Mouse (Mus musculus) liver, postnatal 0 days (tissue): ENCODE measurements around the gene Slc4a3.

Source experiments
- CTCF ChIP-seq: sonication (generic); IDR thresholded peaks from 2 replicates; pipeline ENCODE4 v1.5.1; 2016; ENCODE audit warnings: antibody characterized with exemption, low read depth
- EP300 ChIP-seq: IDR thresholded peaks from 2 replicates; pipeline ENCODE4 v1.6.1; 2016; ENCODE audit warnings: antibody characterized with exemption, low read depth, mild to moderate bottlenecking

DNA sequence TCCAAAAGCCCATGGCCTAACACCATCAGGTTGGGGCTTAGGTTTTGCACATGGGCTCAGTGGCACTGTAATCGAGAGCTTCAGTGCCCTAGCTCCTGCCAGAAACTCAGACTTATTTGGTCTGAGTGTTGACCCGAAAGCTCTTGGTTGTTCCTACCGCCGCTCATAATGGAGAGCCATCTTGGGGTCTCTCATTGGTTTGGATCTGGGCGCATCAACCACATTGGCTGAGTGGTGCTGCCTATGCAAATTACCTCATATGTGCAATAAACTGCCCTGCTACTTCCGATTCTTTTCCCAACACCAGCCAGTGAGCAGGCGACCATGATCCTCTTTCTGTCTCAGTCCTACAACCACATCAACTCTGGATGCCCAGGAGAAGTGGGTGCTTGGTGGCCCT, 47.9 kb downstream of the Slc4a3 start:
- TF ChIP-seq CTCF (no peak), EP300 (no peak)
